Mouse (Mus musculus) CD8-positive naive resting alpha-beta T cell, adult 2 months (primary cell): ENCODE data around the gene Rpe65.

ENCODE experiments used
- DNase-seq, 2 experiments: peaks; one replicate each; pipeline ENCODE4 v3.0.0; 2022; ENCODE audit warnings: low read depth in 2 of 2, low spot score in 2 of 2

Rpe65 gene

DNA sequence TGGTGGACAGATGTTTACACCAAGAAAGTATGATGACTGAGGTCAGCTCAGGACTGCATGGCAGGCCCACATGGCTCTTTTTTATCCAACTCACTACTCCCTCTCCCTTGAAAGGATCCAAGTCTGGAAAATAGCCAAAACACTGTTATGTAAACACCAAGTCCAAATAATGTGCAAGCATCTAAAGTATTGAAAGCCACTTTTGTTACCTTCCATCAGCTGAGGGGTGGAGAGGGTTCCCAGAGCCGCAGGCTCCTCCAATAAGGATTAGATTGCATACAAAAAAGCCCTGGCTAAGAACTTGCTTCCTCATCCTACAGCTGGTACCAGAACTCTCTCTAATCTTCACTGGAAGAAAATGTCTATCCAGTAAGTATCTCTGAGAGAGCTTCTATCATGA, at the start of gene Rpe65:
TSS of gene Rpe65 (plus strand) at position 301 of the 400 bp plus-strand sequence.
- no peak for DNase-seq

DNA sequence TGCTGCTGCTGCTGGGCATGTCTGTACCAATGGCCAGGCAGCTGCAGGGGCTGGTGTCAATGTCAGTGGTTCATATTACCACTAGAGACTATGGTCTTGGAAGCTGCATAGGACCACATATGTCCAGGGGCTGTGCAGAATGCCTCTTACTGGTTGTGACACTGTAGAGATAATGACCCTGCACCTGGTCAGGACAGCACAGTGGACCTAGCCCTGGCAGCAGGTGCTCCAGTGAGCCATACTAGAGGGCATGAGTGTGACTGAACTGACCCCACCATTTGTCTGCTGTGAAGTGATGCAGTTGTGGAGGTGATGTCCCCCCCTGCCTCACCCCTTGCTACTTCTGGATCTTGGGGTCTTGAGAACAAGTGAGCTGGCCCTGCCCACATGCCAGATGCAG, 48.8 kb upstream of the Rpe65 start:
- DNase-seq = no peak

DNA sequence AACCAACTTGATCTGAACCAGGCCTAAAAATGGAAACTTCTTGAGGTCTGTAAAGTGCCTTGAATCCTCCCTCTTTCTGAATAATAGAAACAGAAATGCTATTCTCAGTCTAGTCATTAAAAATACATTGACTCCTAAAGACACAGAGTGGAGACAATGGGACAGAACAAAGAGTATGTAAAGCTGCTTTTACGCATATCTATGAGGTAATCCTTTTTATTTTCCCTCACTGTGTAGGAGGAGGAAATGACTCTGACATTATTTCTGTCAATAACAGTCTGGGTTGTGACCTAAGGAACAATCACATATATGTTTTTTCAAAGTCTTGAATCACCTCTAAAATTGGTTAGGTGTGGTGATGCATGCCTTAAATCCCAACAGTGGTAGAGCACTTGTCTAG, 16.0 kb downstream of the Rpe65 start:
- no peak for DNase-seq

DNA sequence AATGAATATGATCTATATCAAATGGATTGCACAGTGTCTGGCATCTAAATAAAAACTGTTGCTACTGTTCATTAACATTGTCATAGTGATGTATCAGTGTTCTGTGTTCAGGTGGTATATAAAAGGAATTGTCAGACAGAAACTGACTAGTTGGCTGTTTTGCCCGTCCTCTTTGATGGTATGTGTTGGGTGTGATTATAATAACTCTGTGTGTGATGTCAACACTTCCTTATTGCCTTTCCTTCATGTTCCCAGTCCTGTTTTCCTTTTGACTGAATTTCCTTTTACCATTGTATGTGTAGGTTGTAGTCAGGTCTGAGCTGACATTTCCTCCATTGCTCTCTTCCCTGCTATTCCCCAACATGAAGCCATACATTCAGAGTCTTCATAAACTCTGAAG, 22.1 kb downstream of the Rpe65 start:
- no peak for DNase-seq

DNA sequence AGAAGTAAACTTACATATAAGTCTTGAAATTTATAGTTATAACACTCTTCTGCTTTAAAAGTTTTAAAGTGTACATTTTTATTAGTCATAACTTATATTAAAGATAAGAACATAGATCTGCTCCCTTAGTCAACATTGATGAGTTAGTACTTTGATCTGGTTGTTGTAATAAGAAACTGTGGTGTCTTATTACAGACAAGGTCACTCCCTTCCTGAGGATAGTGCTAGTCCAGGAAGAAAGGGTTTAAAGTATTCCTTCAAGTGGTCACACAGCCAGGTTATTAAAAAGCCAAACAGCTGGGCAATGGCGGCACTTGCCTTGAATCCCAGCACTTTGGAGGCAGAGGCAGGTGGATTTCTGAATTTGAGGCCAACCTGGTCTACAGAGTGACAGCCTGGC, 25.0 kb downstream of the Rpe65 start:
- DNase-seq = no peak

DNA sequence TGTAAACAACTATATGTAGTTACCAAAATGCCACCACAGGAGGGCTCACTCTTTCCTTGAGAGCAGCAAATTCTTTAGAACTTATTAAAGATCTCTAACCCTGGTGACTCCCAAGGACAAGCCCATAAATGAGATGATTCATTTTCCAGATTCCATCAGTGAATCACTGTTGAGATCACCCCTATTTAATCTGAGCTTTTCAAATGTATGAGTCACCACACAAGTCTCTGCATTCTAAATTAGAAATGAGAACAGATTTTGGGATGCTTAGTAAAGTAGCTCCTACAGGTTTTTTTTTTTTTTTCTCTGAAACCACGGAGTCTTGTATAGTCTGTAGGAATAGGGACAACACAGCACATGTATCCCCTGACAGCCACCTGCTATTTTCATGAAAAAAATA, 61.8 kb downstream of the Rpe65 start:
- no peak for DNase-seq

DNA sequence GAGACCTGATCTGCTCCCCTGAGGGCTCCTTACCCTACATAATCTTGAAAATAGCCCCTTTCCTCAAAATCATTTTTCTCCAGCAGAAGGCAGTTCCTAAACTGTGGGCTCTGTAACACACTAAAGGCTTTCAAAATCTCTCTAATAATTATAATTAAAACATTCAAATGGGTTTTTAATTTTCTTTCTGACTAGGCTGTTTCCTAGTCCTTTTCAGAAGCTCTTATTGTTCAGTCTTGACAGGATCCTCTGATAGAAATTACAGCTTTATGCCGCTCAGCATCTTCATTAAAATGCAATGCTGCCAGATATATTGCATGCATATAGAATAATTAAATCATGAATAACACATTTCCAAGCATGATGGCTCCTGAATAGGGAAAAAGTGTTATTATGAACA, 64.4 kb downstream of the Rpe65 start:
- DNase-seq = no peak
